Mouse (Mus musculus) CH12.LX (cell line): ENCODE measurements around the gene Aspscr1.

ENCODE experiments used
- CHD1 ChIP-seq: IDR thresholded peaks from 2 replicates; pipeline ENCODE4 v1.6.1; 2012; ENCODE audit warnings: low read depth, low read length, improper control_type of control experiment, inconsistent platforms
- CTCF ChIP-seq, 2 experiments: IDR thresholded peaks in 1 of 2; conservative IDR thresholded peaks in 1 of 2; 2 replicates each; pipeline ENCODE4 v1.5.1; 2011 to 2012; ENCODE audit warnings: low read depth in 2 of 2, low read length in 2 of 2, improper control_type of control experiment in 1 of 2, inconsistent platforms in 1 of 2, mild to moderate bottlenecking in 1 of 2, moderate library complexity in 1 of 2
- ELF1 ChIP-seq: IDR thresholded peaks from 2 replicates; pipeline ENCODE4 v1.6.1; 2014; ENCODE audit warnings: low read depth, mild to moderate bottlenecking, inconsistent platforms, low read length, improper control_type of control experiment
- EP300 ChIP-seq: IDR thresholded peaks from 2 replicates; pipeline ENCODE4 v1.6.1; 2011; ENCODE audit warnings: low read length, improper control_type of control experiment
- MAX ChIP-seq: IDR thresholded peaks from 2 replicates; pipeline ENCODE4 v1.6.1; 2011; ENCODE audit warnings: low read length, improper control_type of control experiment
- MAZ ChIP-seq: IDR thresholded peaks from 2 replicates; pipeline ENCODE4 v1.6.1; 2012; ENCODE audit warnings: low read depth, mild to moderate bottlenecking, inconsistent platforms, low read length, improper control_type of control experiment, moderate library complexity
- POLR2A ChIP-seq: IDR thresholded peaks from 2 replicates; pipeline ENCODE4 v1.6.1; 2011; ENCODE audit warnings: low read depth, mild to moderate bottlenecking, improper control_type of control experiment, low read length
- USF1 ChIP-seq: IDR thresholded peaks from 2 replicates; pipeline ENCODE4 v1.6.1; 2014; ENCODE audit warnings: low read depth, mild to moderate bottlenecking, inconsistent platforms, low read length, improper control_type of control experiment
- ZC3H11A ChIP-seq: IDR thresholded peaks from 2 replicates; pipeline ENCODE4 v1.6.1; 2012; ENCODE audit warnings: low read depth, mild to moderate bottlenecking, inconsistent platforms, low read length, improper control_type of control experiment
- ZKSCAN1 ChIP-seq: IDR thresholded peaks from 2 replicates; pipeline ENCODE4 v1.6.1; 2012; ENCODE audit warnings: low read depth, inconsistent platforms, low read length, improper control_type of control experiment, borderline replicate concordance

- TF ChIP-seq CTCF (conservative IDR thresholded peaks at IDR 0.05 in 1 of 2, IDR thresholded peaks at IDR 0.05 in 1 of 2; ENCODE audit: low read depth in 2 of 2, low read length in 2 of 2) (no peak), MAX (no peak), POLR2A (no peak), MAZ (no peak), ZC3H11A (no peak), CHD1 (no peak), USF1 (no peak), ELF1 (no peak), ZKSCAN1 (no peak), EP300 (no peak)
Observed at GRCm38 (mm10) chr11:120709551-120709950, 36.8 kb downstream of the Aspscr1 start.
